Mouse (Mus musculus): ENCODE measurements at regions not wholly inside any gene's neighbourhood (a gene's known extent, or its start where the extent isn't known, plus 50 kb on each side); places are given as distances from the start of the nearest gene placed in this dataset.

DNA sequence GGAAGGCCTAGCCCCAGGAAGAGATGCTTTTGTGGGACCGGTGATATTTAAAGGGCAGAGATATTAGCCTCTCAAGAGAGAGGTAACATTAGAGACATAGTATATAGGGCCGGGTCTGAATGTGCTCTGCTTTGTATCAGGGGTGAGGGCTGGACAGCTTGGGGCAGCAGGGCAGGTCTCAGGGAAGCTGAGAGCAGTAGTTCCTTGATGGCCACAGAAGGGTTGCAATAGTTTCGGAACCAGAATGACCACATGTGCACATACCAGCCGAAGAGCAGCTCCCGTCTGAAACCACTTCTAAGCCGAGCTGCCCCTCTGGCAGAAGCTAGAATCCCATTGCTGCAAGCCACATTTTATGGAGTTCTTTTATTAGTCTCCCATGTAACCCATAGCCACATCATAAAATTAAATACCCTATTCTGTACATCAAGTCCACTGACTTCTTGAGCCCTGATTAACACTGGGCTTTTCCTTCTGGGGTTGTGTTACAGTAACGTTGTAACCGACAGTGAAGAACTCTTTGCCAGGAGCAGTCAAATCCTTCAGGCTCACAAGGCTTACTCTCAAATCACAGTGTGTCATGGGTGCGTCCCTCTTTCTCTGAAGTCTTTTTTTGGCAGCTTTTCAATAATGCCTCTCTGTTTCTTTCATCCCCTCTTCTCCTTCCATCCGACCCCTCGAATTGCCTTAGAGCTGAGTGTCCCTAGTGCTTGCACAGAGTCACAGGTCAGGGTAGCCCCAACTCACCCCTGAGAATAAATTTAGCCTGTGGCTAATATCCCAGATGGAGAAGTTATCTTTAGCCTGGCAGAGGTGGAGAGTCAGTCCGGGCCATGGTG is 124.1 kb upstream of the Hes1 start:
- TF ChIP-seq POLR2A (IDR thresholded peaks at IDR 0.05; ENCODE audit: extremely low read depth, insufficient read depth, low read length) (no peak), CTCF (IDR thresholded peaks at IDR 0.05; ENCODE audit: extremely low read depth, insufficient read depth, low read length) (no peak)

Data from cortical plate, adult 2 months (tissue).